Mouse (Mus musculus) liver, adult 2 months (tissue): Measurements from ENCODE around the gene Wipf2. TPM values are rescaled to one million over a fixed set of nuclear protein-coding genes. Genes with fewer than 3 reads are reported as not detected.

ENCODE experiments used
- DNase-seq: peaks from one replicate; pipeline ENCODE4 v3.0.0-alpha.2; 2011; ENCODE audit warnings: low read depth, low spot score; ENCODE audit errors: extremely low read depth
- H3K27ac ChIP-seq: fragments of 200-500 bp; replicated peaks from 2 replicates; pipeline ENCODE4 v1.5.1; 2012; ENCODE audit warnings: low read depth, mild to moderate bottlenecking, control low read depth, inconsistent platforms, low read length; ENCODE audit not compliant: insufficient read depth
- H3K27me3 ChIP-seq: fragments of 200-500 bp; 2 replicates; pipeline ENCODE4 v1.6.1; 2012; ENCODE audit warnings: mild to moderate bottlenecking, moderate library complexity, low read length, inconsistent platforms; ENCODE audit not compliant: control insufficient read depth, insufficient read depth
- H3K36me3 ChIP-seq: fragments of 200-500 bp; 2 replicates; pipeline ENCODE4 v1.6.1; 2012; ENCODE audit warnings: low read length, inconsistent platforms; ENCODE audit not compliant: control insufficient read depth, insufficient read depth
- H3K4me1 ChIP-seq: fragments of 200-500 bp; 2 replicates; pipeline ENCODE4 v1.6.1; 2011; ENCODE audit warnings: low read length; ENCODE audit not compliant: control insufficient read depth, insufficient read depth
- H3K4me3 ChIP-seq: fragments of 200-500 bp; 2 replicates; pipeline ENCODE4 v1.5.1; 2011; ENCODE audit warnings: low read depth, mild to moderate bottlenecking, control low read depth, low read length, moderate library complexity; ENCODE audit not compliant: insufficient read depth
- H3K79me2 ChIP-seq: fragments of 200-500 bp; 2 replicates; pipeline ENCODE4 v1.6.1; 2012; ENCODE audit warnings: inconsistent platforms, mild to moderate bottlenecking, low read length, moderate library complexity; ENCODE audit not compliant: control insufficient read depth, insufficient read depth
- H3K9ac ChIP-seq: fragments of 200-500 bp; 2 replicates; pipeline ENCODE4 v1.6.1; 2012; ENCODE audit warnings: low read depth, mild to moderate bottlenecking, control low read depth, inconsistent platforms, low read length
- CTCF ChIP-seq: fragments of 200-500 bp; IDR thresholded peaks from 2 replicates; pipeline ENCODE4 v1.5.1; 2011; ENCODE audit warnings: low read depth, low read length, control low read depth
- POLR2A ChIP-seq: fragments of 200-500 bp; IDR thresholded peaks from 2 replicates; pipeline ENCODE4 v1.6.1; 2011; ENCODE audit warnings: low read length, control low read depth; ENCODE audit not compliant: insufficient read depth; ENCODE audit errors: extremely low read depth
- WGBS: fragments of 180-500 bp; shearing (Covaris S2); methylation state at CpG from one replicate; pipeline ENCODE4 v1.1.7; 2018; 5-methylcytosine and 5-hydroxymethylcytosine counted together
- polyA plus RNA-seq: library from polyadenylated mRNA; depleted of rRNA; stranded (reverse); fragments of >200 nt; gene quantifications from 2 replicates; pipeline ENCODE4 v1.2.3, GENCODE M21; 2012
- total RNA-seq: library from RNA; depleted of rRNA; stranded (reverse); fragments of >200 nt; gene quantifications from 2 replicates; pipeline ENCODE4 v1.2.3, GENCODE M21; 2014

Gene Wipf2
- total and polyA plus RNA-seq, 2 experiments: 1.5 to 3.1 TPM

DNA sequence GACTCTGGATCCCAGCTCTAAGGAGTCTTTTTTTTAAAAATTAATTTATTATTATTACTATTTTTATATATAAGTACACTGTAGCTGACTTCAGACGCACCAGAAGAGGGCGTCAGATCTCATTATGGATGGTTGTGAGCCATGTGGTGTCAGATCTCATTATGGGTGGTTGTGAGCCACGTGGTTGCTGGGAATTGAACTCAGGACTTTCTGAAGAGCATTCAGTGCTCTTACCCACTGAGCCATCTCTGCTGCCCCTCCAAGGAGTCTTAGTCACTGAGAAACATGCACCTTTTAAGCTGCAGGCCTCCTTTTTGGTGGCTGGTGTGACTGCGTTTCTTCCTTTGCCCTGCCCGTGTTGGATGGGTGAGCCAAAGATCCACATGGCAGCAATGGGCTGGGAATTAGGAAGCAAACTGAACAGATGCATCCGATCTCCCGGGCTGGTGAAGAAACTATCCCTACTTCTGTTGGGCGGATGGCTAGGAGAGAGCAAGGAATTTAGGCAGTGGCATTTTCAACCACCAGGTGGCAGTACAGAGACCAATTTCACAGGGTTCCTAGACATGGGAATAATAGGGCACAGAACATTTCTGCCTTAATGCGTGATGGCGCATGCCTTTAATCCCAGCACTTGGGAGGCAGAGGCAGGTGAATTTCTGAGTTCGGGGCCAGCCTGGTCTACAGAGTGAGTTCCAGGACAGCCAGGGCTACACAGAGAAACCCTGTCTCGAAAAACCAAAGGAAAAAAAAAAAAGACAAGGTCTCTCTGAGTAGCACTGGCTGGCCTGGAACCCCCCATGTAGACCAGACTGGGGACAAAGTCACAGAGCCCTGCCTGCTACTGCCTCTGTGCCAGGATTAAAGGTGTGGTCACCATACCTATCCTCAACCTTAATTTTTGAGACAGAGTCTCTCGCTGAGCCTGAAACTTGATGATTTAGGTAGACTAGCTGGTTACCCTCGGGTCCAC lies 4.4 kb upstream of the Wipf2 start:
- TF ChIP-seq CTCF (peak; percentile 65), POLR2A (no peak)
- no peak overlapping the region for H3K27ac ChIP-seq
- DNase-seq: peak; percentile 66
- no peaks in the 10 kb centered on the region for H3K27me3 ChIP-seq
- H3K36me3 ChIP-seq: no peaks in the 10 kb centered on the region
- WGBS: 34% methylated on average over 14 of the region's 14 CpGs
- H3K4me1 ChIP-seq: peaks cover 3% of the 10 kb centered on the region
- H3K79me2 ChIP-seq: no peaks in the 10 kb centered on the region
- no peak overlapping the region for H3K4me3 ChIP-seq
- no peak overlapping the region for H3K9ac ChIP-seq

DNA sequence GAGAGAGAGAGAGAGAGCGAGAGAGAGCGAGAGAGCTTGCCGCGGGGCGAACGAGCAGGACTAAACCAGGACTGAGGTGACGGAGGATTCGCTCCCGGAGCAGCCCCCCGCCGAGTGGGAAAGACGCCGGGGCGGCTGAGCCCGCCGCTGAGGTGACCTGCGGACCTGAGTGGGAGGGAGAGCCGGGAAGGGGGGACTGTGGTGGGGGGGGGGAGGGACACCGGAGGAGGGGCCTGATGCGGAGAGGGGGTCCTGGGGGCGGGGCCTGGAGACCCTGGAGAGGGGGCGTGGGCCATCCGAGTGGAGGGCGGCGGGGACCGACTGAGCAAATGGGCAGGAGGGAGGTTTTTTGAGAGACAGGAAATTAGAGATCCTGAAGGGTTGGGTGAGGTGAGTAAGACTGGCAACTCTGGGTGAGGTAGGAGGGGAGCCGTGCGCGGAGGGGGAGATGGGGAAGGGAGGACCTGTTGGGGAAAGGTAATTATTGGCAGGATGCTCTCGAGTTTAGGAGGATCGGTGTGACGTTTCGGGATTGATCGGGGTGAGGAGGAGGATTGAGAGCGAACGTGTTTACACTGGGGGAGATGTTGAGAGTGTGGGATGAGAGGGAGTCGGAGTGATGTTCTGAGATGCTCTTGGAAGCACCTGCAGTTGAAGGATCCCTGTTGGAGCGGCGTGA lies 452 bp downstream of the Wipf2 start:
- Histone ChIP-seq H3K27ac (peak overlapping the region; percentile 65), H3K79me2 (peaks cover 9% of the 10 kb centered on the region; the same call in 1 of the 2 replicates), H3K4me1 (peaks cover 3% of the 10 kb centered on the region), H3K9ac (peak overlapping the region; percentile 80), H3K27me3 (no peaks in the 10 kb centered on the region), H3K36me3 (peaks cover 4% of the 10 kb centered on the region; the same call in 1 of the 2 replicates), H3K4me3 (peak overlapping the region; percentile 82)
- peak; percentile 33 for DNase-seq
- TF ChIP-seq CTCF (no peak), POLR2A (no peak)
- WGBS: under 1% methylated on average over 33 of the region's 39 CpGs

DNA sequence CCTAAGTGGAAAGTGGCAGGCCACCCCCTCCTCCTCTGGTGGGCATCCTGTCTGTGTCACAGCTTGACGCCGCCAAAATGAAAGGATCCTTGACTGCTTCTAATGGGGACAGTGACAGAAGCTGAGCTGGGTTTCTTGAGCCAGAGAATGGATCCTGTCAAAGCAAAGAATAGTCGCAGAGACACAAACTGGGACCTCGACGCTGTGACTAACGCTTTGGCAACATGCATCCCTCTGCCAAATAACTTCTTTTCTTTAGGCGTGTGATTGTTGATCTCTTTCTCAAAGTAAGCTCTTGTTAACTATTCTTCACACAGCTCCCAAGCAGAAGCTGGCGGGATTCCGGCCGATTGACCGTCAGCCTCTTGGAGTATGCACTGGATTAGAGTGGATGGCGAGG lies 3.9 kb downstream of the Wipf2 start:
- 94% methylated on average over 12 of the region's 12 CpGs for WGBS
- TF ChIP-seq POLR2A (no peak), CTCF (no peak)
- H3K4me3 ChIP-seq: no peak overlapping the region
- no peaks in the 10 kb centered on the region for H3K27me3 ChIP-seq
- H3K4me1 ChIP-seq: peaks cover 3% of the 10 kb centered on the region
- no peak overlapping the region for H3K9ac ChIP-seq
- peaks cover 18% of the 10 kb centered on the region; the same call in 1 of the 2 replicates for H3K79me2 ChIP-seq
- H3K36me3 ChIP-seq: peaks cover 4% of the 10 kb centered on the region; the same call in 1 of the 2 replicates
- no peak overlapping the region for H3K27ac ChIP-seq
- DNase-seq: no peak

DNA sequence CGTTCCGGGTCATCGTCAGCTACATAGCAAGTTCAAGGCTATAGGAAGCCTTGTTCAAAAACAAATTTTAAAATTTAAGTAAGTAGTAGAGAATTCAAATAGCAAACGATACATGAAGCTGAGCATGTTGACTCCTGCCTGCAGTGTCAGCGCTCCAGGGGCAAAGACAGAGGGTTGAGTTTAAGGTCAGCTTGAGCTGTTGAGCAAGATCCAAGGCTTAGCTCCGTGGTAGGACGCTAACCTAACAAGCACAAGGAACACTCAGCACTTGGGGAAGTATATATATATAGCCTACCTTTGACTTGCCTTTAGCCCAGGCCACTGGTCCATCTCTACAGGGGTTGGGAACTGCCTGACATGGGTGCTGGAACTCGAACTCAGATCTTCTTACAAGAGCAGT lies 6.5 kb downstream of the Wipf2 start:
- peaks cover 4% of the 10 kb centered on the region; the same call in 1 of the 2 replicates for H3K36me3 ChIP-seq
- no peaks in the 10 kb centered on the region for H3K27me3 ChIP-seq
- peaks cover 24% of the 10 kb centered on the region; the same call in 1 of the 2 replicates for H3K79me2 ChIP-seq
- H3K4me3 ChIP-seq: no peak overlapping the region
- H3K4me1 ChIP-seq: no peaks in the 10 kb centered on the region
- H3K9ac ChIP-seq: no peak overlapping the region
- no peak for TF ChIP-seq POLR2A
- no peak for TF ChIP-seq CTCF
- H3K27ac ChIP-seq: no peak overlapping the region
- 64% methylated on average over 8 of the region's 8 CpGs for WGBS
- DNase-seq: no peak

DNA sequence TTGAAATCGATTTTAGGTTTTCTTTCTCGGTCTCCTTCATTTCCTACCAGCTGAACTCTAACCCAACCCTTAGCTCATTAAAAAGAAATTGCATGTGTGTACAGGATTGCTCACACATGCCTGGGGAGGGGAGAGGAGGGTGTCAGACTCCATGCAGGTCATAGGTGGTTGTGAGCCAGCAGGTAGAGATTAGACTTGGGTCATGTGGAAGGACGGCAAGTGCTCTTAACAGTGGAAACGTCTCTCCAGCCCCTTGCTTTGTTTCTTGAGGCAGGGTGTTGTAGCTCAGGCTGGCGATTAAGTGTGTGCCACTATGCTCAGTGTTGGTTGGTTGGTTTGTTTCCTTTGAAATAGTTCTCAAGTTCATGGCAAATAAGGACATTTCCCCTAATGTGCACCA lies 7.4 kb downstream of the Wipf2 start:
- peaks cover 27% of the 10 kb centered on the region; the same call in 1 of the 2 replicates for H3K79me2 ChIP-seq
- DNase-seq: no peak
- TF ChIP-seq CTCF (no peak), POLR2A (no peak)
- no peaks in the 10 kb centered on the region for H3K4me1 ChIP-seq
- H3K27me3 ChIP-seq: no peaks in the 10 kb centered on the region
- no peak overlapping the region for H3K27ac ChIP-seq
- no peak overlapping the region for H3K9ac ChIP-seq
- peaks cover 4% of the 10 kb centered on the region; the same call in 1 of the 2 replicates for H3K36me3 ChIP-seq
- no peak overlapping the region for H3K4me3 ChIP-seq
- 87% methylated on average over 5 of the region's 5 CpGs for WGBS
